Mouse (Mus musculus): ENCODE measurements around the gene Cdk2ap2. TPM values are rescaled to one million over a fixed set of nuclear protein-coding genes. Genes with fewer than 3 reads are reported as not detected.
"Not testable (repeated sequence)": the region's sequence is repeated elsewhere in the genome, so short reads cannot be mapped to it uniquely, and the experiment has no call there.

Gene Cdk2ap2
- total RNA-seq, 2 experiments from 2014 or later: 18.1 to 18.2 TPM

DNA sequence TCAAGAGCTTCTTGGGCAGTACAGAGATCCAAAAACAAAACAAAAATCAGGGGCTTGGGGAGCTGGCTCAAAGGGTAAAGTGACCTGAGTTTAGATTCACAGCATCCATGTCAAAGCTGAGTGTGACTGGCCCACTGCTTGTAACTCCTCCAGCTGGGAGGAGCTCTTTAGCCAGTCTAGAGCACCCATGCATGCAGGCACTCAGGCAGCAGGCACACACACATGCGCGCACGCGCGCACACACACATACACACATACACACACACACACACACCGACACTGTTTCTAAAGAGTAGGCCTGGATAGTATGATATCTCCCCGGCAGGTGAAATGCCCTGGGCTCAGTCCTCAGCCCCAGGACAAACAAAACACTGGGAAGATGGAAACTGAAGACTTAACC, 20.0 kb downstream of the Cdk2ap2 start:
- DNase-seq: no peak

DNA sequence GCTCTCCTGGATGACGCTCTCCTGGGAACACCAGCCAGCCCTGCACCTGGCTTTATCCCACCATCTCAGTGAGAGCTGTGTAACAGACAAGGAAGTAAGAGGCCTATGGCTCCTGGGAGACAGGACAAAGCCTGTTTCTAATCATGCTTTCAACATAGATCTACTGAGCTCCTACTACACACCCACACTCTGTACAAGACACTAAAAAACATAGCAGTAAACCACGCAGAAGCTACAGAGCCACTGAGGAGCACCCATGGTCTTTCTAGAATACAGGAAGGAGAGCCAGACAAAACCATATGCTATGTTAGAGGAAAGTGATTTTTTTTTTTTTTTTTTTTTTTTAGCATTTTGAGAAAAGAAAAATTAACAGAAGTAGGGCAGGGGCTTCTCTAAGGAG, 21.4 kb downstream of the Cdk2ap2 start:
- DNase-seq: no peak

- DNase-seq: no peak
These were observed 22.9 kb downstream of the Cdk2ap2 start for GRCm38 (mm10) chr19:4119716-4120487.

- no peak for DNase-seq
These were observed 23.5 kb downstream of the Cdk2ap2 start for GRCm38 (mm10) chr19:4120496-4120895.

DNA sequence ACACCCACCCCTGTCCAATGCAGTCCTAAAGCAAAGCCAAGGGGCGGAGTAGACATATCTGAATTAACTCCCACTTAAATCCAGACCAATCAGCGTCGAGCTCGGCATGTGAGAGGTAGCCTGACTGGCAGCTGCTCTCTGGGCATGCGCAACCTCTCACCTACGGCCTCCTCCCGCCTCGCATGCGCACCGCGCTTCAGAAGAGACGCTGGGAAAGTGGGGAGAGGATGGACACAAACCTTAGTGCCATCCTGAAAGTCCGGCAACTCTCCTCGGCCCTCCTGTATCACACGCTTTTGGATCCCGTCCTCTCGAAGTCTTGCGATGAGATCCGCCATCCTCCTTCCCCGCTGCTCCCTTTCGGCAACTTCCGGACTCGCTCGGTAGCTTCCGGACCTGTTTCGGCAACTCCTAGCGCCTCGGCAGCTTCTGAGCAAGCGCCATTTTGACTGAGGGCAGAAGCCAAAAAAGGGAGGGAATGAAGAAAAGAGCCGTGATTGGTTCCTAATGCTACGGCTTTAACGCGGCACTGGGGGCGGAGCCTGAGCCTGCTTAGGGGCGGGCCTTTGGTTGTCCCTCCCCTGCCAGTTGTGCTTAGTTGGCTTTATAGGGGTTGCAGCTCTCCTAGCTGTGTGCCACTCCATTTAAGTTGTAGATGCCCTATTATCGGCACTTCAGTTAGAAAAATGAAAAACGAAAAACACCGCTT, 24.3 kb downstream of the Cdk2ap2 start:
- peak; percentile 99 for DNase-seq

DNA sequence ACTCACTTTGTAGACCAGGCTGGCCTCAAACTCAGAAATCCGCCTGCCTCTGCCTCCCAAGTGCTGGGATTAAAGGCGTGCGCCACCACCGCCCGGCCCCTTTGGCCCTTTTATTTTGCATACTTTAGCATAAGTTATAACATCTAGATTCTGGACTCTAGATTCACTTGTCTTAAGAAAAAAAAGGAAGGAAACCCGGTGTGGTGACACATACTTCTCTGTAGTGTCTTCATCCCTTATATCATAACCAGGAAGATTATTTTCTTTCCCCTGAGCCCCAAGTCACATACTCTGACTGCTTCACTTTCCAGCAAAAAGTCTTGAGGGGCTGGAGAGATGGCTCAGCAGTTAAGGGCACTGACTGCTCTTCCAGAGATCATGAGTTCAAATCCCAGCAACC, 24.9 kb downstream of the Cdk2ap2 start:
- DNase-seq: not testable (repeated sequence)

DNA sequence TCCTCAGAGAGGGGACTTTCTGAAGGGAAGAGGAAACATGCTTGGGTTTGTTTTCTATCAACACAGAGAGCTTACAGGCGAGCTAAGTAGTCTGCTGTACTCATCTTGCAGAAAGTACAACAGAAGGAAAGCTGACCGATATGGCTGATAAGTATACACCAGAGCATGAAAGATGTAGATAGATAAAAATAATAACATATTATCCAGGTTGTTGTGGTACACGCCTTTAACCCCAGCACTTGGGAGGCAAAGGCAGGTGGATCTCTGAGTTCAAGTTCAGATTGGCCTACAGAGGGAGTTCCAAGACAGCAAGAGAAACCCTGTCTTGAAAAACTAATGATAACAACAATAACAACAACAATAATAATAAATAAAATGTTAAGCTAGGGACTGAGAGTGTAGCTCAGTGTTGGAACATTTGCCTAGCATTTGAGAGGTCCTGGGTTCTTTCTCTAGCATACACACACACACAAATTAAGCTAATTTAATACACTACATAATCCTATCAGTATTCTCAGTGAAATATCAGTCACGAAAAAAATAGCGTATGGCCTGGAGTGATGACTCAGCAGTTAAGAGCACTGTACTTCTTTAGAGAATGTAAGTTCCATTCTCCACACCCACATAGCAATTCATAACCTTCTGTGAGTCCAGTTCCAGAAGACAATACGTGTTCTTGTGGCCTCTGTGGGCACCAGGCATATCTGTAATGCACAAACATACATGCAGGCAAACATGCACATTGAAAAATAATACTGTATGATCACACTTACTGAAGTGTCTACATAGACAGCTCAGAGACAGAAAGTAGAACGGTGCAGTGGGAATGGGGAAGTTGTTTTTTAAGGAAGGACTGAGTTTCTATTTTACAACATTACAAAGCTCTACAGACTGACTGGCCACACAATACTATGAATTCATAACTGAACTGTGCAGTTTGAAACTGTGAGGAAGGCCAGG, 25.7 kb downstream of the Cdk2ap2 start:
- no peak for DNase-seq

- no peak for DNase-seq
These were observed 27.4 kb downstream of the Cdk2ap2 start for GRCm38 (mm10) chr19:4124432-4124831.

DNA sequence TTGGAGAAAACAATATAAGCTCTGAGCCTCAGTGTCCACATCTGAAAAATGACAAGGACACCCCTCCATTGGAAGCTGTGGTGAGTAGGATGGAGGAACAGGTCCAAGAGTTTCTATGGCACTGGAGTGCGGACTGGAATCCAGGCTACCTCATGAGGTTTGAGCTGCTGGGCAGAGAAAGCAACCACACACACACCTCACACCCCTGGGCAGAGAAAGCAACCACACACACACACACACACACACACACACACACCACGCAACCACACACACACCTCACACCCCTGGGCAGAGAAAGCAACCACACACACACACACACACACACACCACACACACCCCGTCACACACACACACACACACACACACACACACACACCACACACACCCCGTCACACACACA, 28.3 kb downstream of the Cdk2ap2 start:
- peak; percentile 37 for DNase-seq

- DNase-seq: peak; percentile 96
These were observed 29.0 kb downstream of the Cdk2ap2 start, which contains the start of gene Aip for GRCm38 (mm10) chr19:4125741-4126696. Gene Aip (minus strand): TSS chr19:4125858.

DNA sequence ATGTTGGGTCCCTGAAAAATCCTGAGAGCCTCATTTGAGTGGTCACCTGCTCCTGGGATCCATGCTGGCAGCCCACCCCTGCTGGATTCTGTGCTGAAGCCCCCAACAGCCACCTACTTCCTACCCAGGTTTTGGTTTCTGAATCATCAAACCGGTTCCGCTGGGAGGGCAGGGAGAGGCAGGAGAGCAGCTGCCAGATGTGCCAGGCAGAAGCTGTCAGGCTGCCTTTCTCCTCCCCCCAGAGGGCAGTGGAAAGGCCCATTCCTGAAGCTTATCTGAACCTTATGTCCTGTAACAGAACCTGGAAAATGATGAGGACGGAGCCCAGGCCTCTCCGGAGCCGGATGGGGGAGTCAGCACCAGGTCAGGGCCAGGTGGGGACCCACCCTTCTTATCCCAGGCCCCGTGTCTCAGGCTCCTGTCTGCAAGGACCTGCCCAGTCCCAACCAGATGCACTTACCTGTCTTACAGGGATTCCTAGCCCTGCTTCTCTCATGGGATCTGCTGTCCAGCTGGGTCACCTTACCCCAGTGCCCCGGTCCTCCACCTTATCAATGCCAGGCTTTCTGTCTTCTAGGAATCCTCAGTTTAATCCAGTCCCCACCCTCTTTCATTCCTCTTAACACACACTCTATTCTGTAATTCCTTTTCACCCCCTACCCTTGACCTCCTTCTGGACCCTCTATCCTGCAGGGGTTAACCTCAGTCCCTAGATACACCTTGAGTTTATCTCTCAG, 29.9 kb downstream of the Cdk2ap2 start:
- no peak for DNase-seq

DNA sequence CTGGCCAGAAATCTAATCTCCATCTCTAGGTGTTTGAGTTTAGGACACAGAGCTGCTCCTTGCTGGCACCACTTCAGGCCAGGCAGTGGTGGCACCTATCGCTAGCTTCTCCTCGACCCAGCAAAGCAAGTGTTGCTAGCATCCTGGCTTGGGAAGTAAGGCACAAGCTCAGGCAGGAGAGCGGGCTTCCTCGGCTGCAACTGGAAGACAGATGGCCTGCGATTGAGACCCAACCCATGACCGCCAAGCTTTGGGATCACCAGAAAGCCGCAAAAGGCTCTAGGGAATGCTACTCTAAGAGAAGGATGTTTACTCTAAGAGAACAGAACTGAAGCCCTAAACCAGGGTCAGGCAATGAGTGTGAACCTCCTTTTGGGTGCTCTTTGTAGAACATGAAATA, 32.5 kb downstream of the Cdk2ap2 start:
- DNase-seq: no peak

GRCm38 (mm10) chr19:4130106-4130505, 33.1 kb downstream of the Cdk2ap2 start:
- DNase-seq: no peak

- no peak for DNase-seq
These were observed 34.1 kb downstream of the Cdk2ap2 start for GRCm38 (mm10) chr19:4131075-4131474.

DNA sequence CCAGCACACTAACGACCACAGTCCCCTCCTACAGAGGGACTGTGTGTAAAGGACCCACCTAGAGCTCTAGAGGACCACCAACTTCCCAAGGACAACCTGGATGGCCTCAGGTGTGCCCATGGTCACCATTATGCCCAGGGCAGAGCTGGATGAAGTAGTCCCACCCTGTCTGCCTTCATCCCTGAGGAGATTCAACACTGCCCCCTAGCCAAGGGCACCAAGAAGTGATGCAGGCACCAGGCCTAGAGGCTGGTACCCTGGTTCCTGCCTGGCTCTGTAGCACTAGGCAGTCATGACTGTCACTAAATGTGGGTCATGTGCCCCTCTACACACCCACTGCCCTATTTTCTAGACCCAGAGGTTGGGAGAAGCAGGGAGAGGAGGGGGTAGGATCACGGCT, 34.8 kb downstream of the Cdk2ap2 start:
- no peak for DNase-seq

DNA sequence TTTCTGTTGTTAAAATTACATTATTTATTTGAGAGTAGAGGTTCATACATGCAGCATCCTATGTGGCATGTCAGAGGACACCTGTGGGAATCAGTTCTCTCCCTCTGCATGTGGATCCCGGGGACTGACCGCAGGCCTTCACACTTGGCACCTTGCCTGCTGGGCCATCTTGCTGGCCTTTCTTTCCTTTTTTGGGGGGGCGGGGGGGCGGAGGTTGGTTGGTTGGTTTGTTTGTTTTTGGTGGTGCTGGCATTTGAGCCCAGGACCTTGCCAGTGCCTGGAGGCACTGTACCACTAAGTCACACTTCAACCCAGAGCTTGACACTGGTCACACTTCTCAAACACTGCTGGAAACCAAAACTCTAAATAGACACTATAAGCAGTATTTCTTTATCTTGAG, 37.4 kb downstream of the Cdk2ap2 start:
- DNase-seq: no peak

DNA sequence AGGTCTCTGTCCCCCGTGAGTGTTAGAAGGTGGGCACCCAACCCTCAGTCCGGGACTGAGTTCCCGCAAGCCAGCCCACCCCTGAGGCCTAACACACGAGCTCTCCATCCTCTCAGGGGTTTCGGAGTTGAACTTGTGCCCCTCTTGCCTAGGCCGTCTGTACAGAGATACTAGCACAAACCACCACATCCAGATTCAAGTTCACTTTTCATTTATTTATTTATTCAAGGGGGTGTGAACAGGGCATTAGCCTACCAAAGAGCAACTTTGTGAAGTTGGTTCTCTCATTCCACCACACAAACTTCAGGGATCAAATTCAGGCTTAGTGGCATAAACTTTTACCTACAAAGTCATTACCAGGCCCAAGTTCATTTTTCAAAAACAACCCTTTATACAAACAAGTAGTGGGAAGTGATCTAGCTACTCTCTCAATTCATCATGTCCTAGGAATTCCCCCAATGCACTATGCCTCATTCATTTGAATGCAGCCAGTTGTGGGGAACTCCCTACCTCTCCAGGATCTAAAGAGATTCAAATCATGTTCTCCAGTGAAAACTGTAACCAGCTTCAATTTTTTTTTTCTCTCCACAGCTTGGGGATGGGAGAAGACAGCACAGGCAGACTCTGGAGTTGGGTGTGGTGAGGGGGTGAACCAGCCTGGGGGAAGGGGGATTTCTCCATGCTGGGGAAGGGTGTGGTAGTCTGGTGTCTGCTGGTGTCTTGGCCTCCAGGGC, 38.4 kb downstream of the Cdk2ap2 start:
- not testable (repeated sequence) for DNase-seq

DNA sequence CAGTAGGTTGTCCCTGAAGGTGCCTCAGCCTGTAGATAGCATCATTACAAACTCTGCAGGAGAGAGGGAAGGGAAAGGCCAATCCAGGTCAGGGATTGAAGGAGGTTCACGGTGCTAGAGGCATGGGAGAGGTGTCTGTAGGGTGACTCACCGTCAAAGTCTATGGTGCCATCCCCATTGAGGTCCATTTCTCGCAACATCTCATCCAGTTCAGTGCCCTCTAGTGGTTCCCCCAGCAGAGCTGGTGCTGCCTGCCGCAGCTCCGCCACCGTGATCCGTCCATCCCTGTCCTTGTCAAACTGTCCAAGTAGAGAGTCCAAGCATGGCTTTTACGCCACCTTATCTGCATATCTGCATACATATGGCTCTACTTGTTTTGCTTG, 39.0 kb downstream of the Cdk2ap2 start:
- not testable (repeated sequence) for DNase-seq

DNA sequence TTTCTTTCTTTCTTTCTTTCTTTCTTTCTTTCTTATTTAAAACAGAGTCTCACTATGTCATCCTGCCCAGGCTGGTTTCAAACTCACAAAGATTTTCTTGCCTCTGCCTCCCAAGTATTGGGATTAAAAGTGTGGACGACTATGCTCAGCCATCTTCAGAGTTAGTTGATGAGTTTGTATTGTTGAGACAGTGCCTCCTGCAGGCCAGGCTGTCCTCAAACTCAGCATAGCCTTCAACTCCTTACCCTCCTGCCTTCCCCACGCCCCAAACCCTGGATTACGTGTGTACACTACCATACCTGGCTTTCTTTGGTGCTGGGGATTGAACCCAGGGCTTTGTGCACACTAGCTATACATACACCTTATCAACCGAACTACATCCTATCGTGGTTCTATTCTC, 39.5 kb downstream of the Cdk2ap2 start:
- no peak for DNase-seq

DNA sequence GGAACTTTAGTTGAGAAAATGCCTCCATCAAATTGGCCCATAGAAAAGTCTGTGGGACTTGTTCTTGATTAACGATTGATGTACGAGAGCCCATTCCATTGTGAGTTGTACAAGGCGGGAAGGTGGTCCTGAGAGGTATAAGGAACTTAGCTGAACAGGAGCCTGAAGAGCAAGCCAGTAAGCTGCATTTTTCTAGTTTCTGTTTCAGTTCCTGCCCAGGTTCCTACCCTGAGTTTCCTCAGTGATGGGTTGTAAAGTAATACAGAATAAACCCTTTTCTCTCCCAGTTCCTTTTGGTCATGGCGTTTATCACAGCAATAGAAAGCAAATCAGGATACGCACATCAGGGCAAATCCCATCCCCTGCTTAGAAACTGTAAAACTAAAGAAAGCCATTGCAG, 40.9 kb downstream of the Cdk2ap2 start:
- no peak for DNase-seq

All from gastrocnemius, postnatal 10 days (tissue).